Mouse (Mus musculus) skeletal muscle tissue, postnatal 0 days (tissue): ENCODE results near the gene Mpped1. TPM values are rescaled to one million over a fixed set of nuclear protein-coding genes. Genes with fewer than 3 reads are reported as not detected.

ENCODE experiments used
- polyA plus RNA-seq: library from polyadenylated mRNA; unstranded; fragments of >200 nt; fragmentation: Nextera tagmentation; extraction: Ambion mirVana; gene quantifications from 2 replicates; pipeline ENCODE4 v1.2.1, GENCODE M21; 2015

The Mpped1 gene
- polyA plus RNA-seq, result 0.12 and 0.13 TPM in 2 replicates

GRCm38 (mm10) chr15:83779387-83779786, at the start of gene Mpped1:
Mpped1 (plus strand) TSS chr15:83779467.

Other genes starting within 250 kb of the Mpped1 start
- gene Tspo, start 215.9 kb upstream of the Mpped1 start, polyA plus RNA-seq, result 72.7 and 202 TPM in 2 replicates
- gene Mcat, start 215.7 kb upstream of the Mpped1 start, polyA plus RNA-seq, result 35.8 and 38.3 TPM in 2 replicates
- 13.1 and 13.3 TPM in 2 replicates for gene Ttll12, start 184.3 kb upstream of the Mpped1 start, polyA plus RNA-seq
- gene Scube1, start 54.4 kb upstream of the Mpped1 start, polyA plus RNA-seq, result 1.1 and 1.3 TPM in 2 replicates